Mouse (Mus musculus) heart, adult 8-10 months (tissue): ENCODE results near the gene Samd10. TPM values are rescaled to one million over a fixed set of nuclear protein-coding genes. Genes with fewer than 3 reads are reported as not detected.

Source experiments
- DNase-seq: peaks from one replicate; pipeline ENCODE4 v3.0.0; 2022; ENCODE audit warnings: low spot score
- total RNA-seq, 4 experiments: library from RNA; stranded (reverse); gene quantifications; 2 replicates each; pipeline ENCODE4 v1.2.4; 2022

The Samd10 gene
- total RNA-seq = 1 to 10 TPM; 1.2 to 1.6 (median 1.5) TPM

DNA sequence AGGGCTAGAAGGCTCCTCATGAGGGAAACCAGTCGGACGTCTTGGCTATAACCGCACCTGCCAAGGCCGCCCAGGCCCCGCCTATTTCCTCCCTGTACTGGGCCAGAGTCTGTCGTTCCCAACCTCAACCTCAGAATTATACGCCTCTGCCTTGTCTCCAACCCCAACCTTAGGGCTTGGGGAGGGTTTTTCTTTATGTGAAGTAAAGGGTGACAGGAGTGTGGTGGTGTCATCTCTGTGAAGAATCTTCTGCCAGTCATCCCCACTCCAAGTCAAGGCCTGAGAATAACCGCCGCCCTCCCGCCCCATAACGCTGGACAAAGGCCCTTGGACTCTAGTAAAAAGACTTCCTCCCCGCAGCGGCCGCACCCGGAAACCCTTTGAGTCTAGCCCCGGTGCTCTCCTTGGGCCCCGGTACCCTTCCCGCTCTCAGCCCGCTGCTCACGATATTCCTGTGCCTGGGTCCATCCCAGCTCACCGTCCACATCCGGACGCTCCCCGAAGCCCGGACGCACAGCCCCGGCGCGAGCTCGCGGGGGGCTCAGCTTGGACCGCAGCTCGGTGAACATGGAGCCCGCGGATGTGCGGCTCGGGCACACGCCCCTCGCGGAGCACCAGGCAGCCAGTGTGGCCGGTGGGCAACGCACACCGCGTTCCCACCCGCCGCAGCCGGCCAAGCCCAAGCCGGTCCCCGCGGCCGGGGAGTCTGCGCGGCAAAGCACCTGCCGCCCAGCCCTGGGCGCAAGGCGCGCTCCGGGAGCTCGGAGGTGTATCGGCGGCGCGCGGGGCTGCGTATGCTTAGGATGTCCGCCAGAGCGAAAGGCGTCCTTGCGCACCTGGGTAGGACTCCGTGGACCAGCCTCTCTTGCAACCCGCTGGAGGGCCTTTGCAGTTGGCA is at the start of gene Samd10:
TSS of gene Samd10 (minus strand) at position 759 of the 898 bp plus-strand sequence.
- no peak for DNase-seq

- DNase-seq = no peak
Measured at GRCm38 (mm10) chr2:181646626-181647472, 47.8 kb upstream of the Samd10 start.

DNA sequence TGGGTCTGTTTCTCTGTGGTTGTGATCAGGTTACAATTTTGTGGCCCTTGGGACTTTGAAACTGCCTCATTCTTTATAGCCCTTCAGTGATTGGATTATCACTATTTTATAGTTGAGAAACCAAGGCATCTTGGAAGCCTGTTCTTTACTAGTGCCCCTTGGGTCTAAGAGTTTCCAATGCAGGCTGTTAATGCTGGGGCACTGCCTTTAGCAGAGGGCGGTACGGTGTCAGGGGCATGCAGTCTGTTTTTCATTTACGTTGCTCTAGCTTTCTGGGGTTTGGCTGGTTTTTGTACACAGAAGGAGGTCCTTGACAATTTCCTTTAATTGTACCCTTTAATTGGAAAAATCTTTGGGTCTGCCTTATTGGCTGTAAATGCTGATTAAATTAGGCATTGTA is 46.7 kb upstream of the Samd10 start:
- no peak for DNase-seq

DNA sequence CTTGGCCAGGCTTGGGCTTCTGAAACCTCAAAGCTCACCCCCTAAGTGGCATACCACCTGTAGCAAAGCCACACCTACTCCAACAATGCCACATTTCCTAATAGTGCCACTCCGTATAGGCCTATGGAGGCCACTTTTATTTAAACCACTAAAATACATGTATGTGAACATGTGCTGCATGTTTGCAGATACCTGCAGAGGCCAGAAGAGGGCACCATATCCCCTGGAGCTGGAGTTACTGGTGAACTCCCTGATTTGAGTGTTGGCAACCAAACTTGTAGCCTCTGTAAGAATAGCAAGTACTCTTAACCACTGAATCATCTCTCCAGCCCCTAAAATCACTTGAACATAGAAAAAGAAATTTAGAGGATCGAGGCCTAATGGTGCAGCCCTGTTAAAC is 45.3 kb upstream of the Samd10 start:
- peak; percentile 36 for DNase-seq

DNA sequence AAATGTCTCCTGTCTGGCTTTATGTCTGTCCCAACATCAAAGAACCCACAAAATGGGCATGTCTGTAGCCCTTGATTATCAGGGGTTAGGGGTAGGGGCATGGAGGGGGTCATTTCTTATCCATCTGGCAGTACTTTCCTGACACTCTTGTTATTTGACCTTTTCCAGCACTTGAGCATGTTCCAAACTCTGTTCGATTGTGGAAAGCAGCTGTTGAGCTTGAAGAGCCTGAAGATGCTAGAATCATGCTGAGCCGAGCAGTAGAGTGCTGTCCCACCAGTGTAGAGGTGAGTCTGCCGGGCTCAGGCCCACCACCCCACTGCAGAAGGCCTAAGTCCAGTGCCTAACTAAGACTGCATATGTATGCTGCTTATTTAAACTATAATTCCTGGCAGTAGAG is 36.9 kb upstream of the Samd10 start:
- DNase-seq = no peak

- DNase-seq = no peak
Measured at GRCm38 (mm10) chr2:181632624-181633023, 33.6 kb upstream of the Samd10 start.

DNA sequence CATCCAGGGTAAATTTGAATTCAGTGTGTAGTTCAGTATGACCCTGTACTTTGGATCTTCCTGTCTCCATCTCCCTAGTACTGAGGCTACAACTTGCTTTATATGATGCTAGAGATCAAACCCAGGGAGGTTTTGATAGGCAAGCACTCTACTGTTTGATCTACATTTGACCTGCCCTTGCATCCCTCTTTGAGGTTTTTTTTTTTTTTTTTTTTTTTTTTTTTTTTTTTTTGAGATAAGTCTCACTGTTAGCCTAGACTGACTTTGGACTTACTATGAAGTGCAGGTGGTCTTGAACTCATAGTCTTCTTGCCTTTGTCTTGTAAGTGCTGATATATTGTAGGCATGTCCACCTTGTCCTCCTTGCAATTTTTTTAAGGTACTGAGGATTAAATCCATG is 29.5 kb upstream of the Samd10 start:
- DNase-seq = no peak

GRCm38 (mm10) chr2:181623401-181623800 is 24.4 kb upstream of the Samd10 start:
- DNase-seq = peak; percentile 14

- no peak for DNase-seq
Measured at GRCm38 (mm10) chr2:181618761-181619495, 19.9 kb upstream of the Samd10 start.

DNA sequence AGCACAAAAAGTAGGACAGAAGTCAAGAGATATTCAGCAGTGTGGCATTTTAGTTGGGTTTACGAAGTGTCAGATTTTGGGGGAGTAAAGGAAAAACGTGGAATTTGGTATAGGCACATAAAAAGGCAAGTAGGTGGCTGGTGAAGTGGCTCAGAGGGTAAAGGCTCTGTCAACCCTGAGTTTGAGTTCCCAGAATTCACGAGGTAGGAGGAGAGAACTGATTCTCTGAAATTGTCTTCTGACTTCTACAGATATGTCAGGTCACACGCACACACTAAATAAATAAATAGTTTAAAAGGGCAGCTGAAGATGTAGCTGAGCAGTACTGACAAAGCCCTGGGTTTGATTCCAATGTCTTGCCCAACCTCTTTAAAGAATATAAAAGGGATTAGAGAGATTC is 3.4 kb upstream of the Samd10 start:
- DNase-seq = no peak

GRCm38 (mm10) chr2:181601751-181602145 is 2.7 kb upstream of the Samd10 start:
- DNase-seq = no peak

GRCm38 (mm10) chr2:181600828-181601750 is 2.1 kb upstream of the Samd10 start:
- peak; percentile 95 for DNase-seq

GRCm38 (mm10) chr2:181600226-181600758 is 1.3 kb upstream of the Samd10 start:
- no peak for DNase-seq

- no peak for DNase-seq
Measured at GRCm38 (mm10) chr2:181597378-181598061, 1.5 kb downstream of the Samd10 start.

GRCm38 (mm10) chr2:181596221-181596960 is 2.6 kb downstream of the Samd10 start:
- DNase-seq = no peak

GRCm38 (mm10) chr2:181594946-181595696 is 3.9 kb downstream of the Samd10 start:
- DNase-seq = no peak

DNA sequence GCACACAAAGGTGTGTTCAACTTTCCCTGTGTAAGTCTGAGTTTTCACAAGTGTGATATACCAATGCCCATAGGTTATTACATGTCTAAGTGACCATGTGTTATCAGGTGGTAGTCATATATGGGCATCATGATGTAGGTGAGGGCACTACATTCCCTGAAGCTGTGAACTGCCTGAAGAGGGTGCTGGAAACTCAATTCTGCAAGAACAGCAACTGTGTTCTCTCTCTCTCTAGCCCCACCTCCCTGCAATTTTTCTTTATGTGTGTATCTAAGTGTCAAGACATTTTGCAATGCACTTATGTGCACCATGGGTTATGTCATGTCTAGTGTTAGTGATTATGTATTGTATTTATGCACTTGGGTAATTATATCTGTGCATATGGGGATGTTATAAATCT is 5.1 kb downstream of the Samd10 start:
- no peak for DNase-seq

DNA sequence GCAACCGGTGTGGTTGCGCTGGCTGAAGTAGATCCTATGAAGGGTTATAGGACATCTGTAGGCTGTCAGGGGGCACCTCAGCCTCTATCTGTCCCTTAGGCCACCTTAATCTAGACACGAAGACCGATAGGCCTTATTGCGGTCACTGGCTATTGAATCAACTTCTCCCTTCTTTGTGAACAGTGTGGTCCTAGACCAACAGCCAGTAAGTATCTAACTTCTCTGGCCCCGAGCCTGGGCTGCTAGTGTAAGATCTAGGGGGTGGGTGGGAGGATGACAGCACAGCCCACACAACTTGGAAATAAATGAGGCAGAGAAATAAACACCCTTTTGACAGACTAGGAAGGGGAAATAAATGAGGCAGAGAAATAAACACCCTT is 6.0 kb downstream of the Samd10 start:
- no peak for DNase-seq
